Mouse (Mus musculus): ENCODE results near the gene Mcrip2.
"Not testable (repeated sequence)": the region's sequence is repeated elsewhere in the genome, so short reads cannot be mapped to it uniquely, and the experiment has no call there.

The Mcrip2 gene

GRCm38 (mm10) chr17:25880913-25881641 is 12.5 kb upstream of the Mcrip2 start:
- DNase-seq (ENCODE audit: low read depth in 2 of 2, low spot score in 2 of 2) = no peak

- no peak for DNase-seq (ENCODE audit: low read depth in 2 of 2, low spot score in 2 of 2)
Measured at GRCm38 (mm10) chr17:25880196-25880910, 11.8 kb upstream of the Mcrip2 start, which contains the start of gene Wfikkn1. TSS of gene Wfikkn1 (minus strand) at chr17:25880858.

GRCm38 (mm10) chr17:25879750-25880149 is 11.2 kb upstream of the Mcrip2 start:
- DNase-seq (ENCODE audit: low read depth in 2 of 2, low spot score in 2 of 2) = no peak

GRCm38 (mm10) chr17:25879261-25879660 is 10.7 kb upstream of the Mcrip2 start:
- DNase-seq (ENCODE audit: low read depth in 2 of 2, low spot score in 2 of 2) = no peak

- DNase-seq (ENCODE audit: low read depth in 2 of 2, low spot score in 2 of 2) = no peak
Measured at GRCm38 (mm10) chr17:25878611-25879180, 10.1 kb upstream of the Mcrip2 start.

GRCm38 (mm10) chr17:25877741-25878610 is 9.4 kb upstream of the Mcrip2 start:
- no peak for DNase-seq (ENCODE audit: low read depth in 2 of 2, low spot score in 2 of 2)

GRCm38 (mm10) chr17:25877025-25877424 is 8.5 kb upstream of the Mcrip2 start:
- DNase-seq (ENCODE audit: low read depth in 2 of 2, low spot score in 2 of 2) = no peak

GRCm38 (mm10) chr17:25876347-25876915 is 7.9 kb upstream of the Mcrip2 start:
- DNase-seq (ENCODE audit: low read depth in 2 of 2, low spot score in 2 of 2) = no peak

GRCm38 (mm10) chr17:25875171-25876136 is 6.9 kb upstream of the Mcrip2 start:
- peak; percentile 76 to 78 for DNase-seq (ENCODE audit: low read depth in 2 of 2, low spot score in 2 of 2)

GRCm38 (mm10) chr17:25874721-25875170 is 6.2 kb upstream of the Mcrip2 start, which contains the start of gene Mettl26:
TSS of gene Mettl26 (plus strand) at chr17:25875074.
- peak; percentile 98 for DNase-seq (ENCODE audit: low read depth in 2 of 2, low spot score in 2 of 2)

GRCm38 (mm10) chr17:25874148-25874720 is 5.7 kb upstream of the Mcrip2 start:
- DNase-seq (ENCODE audit: low read depth in 2 of 2, low spot score in 2 of 2) = no peak

GRCm38 (mm10) chr17:25873405-25874147 is 5.0 kb upstream of the Mcrip2 start:
- no peak for DNase-seq (ENCODE audit: low read depth in 2 of 2, low spot score in 2 of 2)

GRCm38 (mm10) chr17:25872676-25873075 is 4.1 kb upstream of the Mcrip2 start:
- no peak for DNase-seq (ENCODE audit: low read depth in 2 of 2, low spot score in 2 of 2)

- not testable (repeated sequence) for DNase-seq (ENCODE audit: low read depth in 2 of 2, low spot score in 2 of 2)
Measured at GRCm38 (mm10) chr17:25871566-25871965, 3.0 kb upstream of the Mcrip2 start.

- DNase-seq (ENCODE audit: low read depth in 2 of 2, low spot score in 2 of 2) = no peak
Measured at GRCm38 (mm10) chr17:25869954-25870353, 1.4 kb upstream of the Mcrip2 start.

GRCm38 (mm10) chr17:25869498-25869897 is 934 bp upstream of the Mcrip2 start:
- DNase-seq (ENCODE audit: low read depth in 2 of 2, low spot score in 2 of 2) = no peak

GRCm38 (mm10) chr17:25867836-25868600 is 546 bp downstream of the Mcrip2 start:
- DNase-seq (ENCODE audit: low read depth in 2 of 2, low spot score in 2 of 2) = no peak

- peak; percentile 21 to 31 for DNase-seq (ENCODE audit: low read depth in 2 of 2, low spot score in 2 of 2)
Measured at GRCm38 (mm10) chr17:25867509-25867835, 1.1 kb downstream of the Mcrip2 start.

All from CD8-positive naive resting alpha-beta T cell, adult 2 months (primary cell).